Mouse (Mus musculus): Measurements from ENCODE around the gene Necab3.

DNA sequence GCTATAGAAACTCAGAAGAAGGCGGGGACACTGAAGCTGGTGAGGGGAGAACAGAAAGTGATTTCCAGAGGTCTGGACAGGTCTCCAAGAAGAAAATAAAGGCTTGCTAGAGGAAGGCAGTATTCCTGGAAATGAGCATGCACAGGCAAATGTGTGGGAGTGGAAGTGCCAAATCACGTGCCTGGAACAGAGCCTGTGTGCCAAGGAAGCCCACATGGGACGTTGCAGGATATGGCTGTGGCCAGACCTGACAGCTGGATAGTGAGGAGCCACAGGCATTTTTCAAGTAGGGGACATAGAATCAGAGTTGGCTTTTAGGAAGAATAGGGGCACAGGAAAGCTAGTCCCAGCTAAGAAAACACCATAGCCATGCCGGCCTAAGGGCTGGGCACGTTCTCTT is 37.1 kb upstream of the Necab3 start:
- no peak for TF ChIP-seq CTCF (IDR thresholded peaks at IDR 0.05; ENCODE audit: low read depth, low read length)
- no peak for TF ChIP-seq POLR2A (IDR thresholded peaks at IDR 0.05; ENCODE audit: borderline replicate concordance, low read depth, low read length)

Measured in bone marrow macrophage, adult 2 months (primary cell).